Mouse (Mus musculus) embryonic fibroblast, embryonic 13.5 days (primary cell): ENCODE data around the gene Ppargc1a. TPM values are rescaled to one million over a fixed set of nuclear protein-coding genes. Genes with fewer than 3 reads are reported as not detected.

ENCODE experiments used
- H3K27ac ChIP-seq: 2 replicates; pipeline ENCODE4 v1.5.1; 2012; ENCODE audit warnings: low read length, control low read depth, inconsistent platforms; ENCODE audit not compliant: insufficient read depth
- H3K4me1 ChIP-seq: 2 replicates; pipeline ENCODE4 v1.6.1; 2011; ENCODE audit warnings: low read length; ENCODE audit not compliant: control insufficient read depth, insufficient read depth
- H3K4me3 ChIP-seq: 2 replicates; pipeline ENCODE4 v1.5.1; 2011; ENCODE audit warnings: mild to moderate bottlenecking, control low read depth, low read length; ENCODE audit not compliant: insufficient read depth
- CTCF ChIP-seq: IDR thresholded peaks from 2 replicates; pipeline ENCODE4 v1.5.1; 2011; ENCODE audit warnings: mild to moderate bottlenecking, control low read depth, low read length, moderate library complexity, borderline replicate concordance; ENCODE audit not compliant: insufficient read depth
- POLR2A ChIP-seq: IDR thresholded peaks from 2 replicates; pipeline ENCODE4 v1.6.1; 2011; ENCODE audit warnings: low read depth, mild to moderate bottlenecking, control low read depth, low read length, moderate library complexity
- polyA plus RNA-seq: library from polyadenylated mRNA; stranded (reverse); fragments of >200 nt; gene quantifications from 2 replicates; pipeline ENCODE4 v1.2.4, GENCODE M21; 2011; ENCODE audit warnings: low read depth; ENCODE audit not compliant: missing spikeins, insufficient read length

The Ppargc1a gene
- polyA plus RNA-seq, 1 experiment, result 0.30 TPM

DNA sequence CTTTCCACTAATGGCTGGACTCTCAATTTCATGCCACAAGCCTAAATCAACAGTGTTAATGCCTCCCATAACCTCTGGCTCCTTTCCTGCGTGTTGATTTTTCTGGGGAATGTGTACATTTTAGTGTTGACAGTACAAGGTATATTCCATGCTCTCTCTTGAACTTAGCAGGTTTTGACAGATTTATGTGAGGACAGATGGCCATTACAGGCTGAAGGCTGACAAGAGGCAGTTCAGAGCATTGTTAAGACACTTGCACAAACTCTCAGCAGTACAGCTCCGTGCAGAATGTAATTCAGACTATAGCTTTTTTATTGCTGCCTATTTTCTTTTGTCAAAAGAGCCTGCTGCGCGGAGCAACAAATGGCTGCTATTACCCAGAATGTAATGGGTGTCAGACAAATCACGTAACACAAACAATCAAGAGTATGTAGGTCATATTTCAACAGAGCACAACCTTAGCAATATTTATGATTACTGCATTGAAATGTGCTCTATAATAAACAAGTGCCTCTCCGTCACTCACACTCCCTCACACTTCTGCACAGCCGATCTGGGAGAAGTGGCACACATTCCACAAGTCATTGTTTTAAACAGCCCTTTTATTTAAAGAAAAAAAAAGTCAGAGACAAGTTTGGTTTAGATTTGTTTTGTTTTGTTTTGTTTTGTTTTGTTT is 89.1 kb downstream of the Ppargc1a start:
- no peak overlapping the region for H3K4me3 ChIP-seq
- H3K27ac ChIP-seq, result no peak overlapping the region
- TF ChIP-seq CTCF (no peak), POLR2A (no peak)
- H3K4me1 ChIP-seq, result no peaks in the 10 kb centered on the region

DNA sequence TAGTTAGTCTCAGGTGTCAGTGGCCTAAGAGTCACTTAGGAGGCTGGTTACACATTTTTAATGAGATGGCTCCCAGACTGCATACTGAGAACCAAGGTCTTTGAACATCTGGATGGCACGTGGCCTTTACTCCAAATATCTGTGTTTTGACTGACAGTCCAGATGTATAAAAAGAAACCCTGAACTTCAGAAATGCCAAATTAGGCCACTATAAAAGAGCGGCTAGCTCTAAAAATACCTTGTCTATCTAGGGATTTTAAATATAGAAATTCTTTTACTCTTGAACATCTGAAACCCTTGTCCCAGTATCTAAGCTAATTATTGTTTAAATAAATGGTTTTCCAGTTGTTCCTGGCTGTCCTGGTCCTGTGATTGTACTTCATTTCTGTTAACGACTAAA is 90.4 kb downstream of the Ppargc1a start:
- TF ChIP-seq POLR2A (no peak), CTCF (no peak)

DNA sequence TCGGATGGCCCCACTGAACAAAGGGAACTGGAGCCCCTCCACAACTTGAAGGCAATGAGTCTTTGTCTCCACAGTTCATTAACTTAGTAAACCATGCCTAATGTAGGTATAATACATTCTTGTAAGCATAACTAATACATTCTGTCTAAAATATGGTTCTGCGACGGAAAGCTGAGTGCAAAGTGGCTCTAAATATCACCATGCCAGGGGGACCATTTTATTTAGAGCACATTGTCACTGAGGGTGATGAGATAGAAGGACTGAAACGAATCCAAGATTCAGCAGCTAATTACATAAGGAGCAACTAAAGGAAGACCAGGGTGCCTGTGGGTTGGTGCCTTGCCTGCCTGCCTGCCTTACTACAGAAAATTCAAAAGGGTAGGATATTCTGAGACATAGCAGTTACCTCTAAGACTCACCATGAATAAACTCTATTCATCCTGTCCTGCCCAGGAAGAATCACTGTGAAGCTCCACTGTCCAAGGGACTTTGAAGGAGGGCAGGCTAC is 92.4 kb downstream of the Ppargc1a start:
- H3K4me3 ChIP-seq, result no peak overlapping the region
- no peaks in the 10 kb centered on the region for H3K4me1 ChIP-seq
- TF ChIP-seq POLR2A (no peak), CTCF (no peak)
- H3K27ac ChIP-seq, result no peak overlapping the region

More for the DNA sequence above, 90.4 kb downstream of the Ppargc1a start:
- Histone ChIP-seq H3K27ac (no peak overlapping the region), H3K4me1 (no peaks in the 10 kb centered on the region), H3K4me3 (no peak overlapping the region)

DNA sequence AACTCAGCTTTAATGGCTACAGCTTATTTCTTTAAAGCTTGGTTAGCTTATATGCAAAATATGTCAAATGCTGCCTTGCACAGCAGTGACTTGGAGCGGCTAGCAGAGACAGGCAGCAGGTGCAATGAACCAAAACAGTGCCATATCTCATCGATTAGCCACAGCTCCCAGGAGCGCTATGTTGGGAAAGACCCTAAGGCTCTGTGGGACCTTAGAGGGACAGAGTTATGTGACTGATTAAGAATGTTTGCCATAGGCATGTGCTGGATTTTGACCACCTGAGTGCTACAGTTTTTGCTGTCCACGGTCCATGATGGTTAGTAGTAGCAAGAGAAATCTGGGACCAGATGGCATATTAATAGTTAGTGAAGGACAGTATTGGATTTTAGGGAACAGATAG is 95.9 kb downstream of the Ppargc1a start:
- H3K4me1 ChIP-seq, result no peaks in the 10 kb centered on the region
- no peak for TF ChIP-seq CTCF
- TF ChIP-seq POLR2A, result no peak
- H3K27ac ChIP-seq, result no peak overlapping the region
- H3K4me3 ChIP-seq, result no peak overlapping the region

DNA sequence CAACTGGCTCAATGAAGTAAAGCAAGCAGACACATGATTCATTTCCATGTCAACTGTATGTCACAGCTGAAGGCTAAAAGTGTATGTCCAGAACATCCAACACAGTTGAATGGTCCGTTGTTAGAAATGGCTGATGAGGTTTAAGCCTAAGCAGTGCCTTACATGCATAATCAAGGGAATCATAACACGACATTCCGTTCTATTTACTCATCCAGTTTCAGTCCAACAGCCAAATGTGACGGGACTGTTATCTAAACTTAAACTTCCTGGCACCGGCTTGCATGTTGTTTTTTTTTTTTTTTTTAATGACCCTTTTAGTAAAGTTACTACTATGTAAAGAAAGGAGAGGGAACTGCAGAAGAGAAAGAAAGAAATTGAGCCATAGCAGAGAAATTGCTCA is 101.5 kb downstream of the Ppargc1a start:
- Histone ChIP-seq H3K4me3 (no peak overlapping the region), H3K4me1 (peaks cover 3% of the 10 kb centered on the region; the same call in 1 of the 2 replicates), H3K27ac (no peak overlapping the region)
- no peak for TF ChIP-seq POLR2A
- TF ChIP-seq CTCF, result no peak

DNA sequence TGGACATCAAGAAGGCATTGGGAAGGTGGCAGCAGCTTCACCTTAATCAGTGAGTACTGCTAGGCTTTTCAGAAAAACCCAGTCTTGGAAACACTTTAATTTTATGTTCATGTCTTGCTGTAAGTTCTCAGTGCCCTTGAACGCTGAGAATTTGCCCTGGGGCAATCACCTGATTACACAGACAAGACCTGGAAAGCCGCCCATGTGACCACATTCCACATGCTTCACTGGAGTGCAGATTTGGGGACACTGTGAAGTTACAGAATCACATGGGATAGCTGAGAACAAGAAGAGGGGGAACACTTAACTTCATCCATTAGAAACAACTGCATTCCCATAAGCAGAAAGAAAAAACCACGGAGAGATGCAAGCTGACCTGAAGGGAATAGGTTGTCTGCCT is 115.5 kb downstream of the Ppargc1a start:
- TF ChIP-seq CTCF (no peak), POLR2A (no peak)
- H3K4me3 ChIP-seq, result no peak overlapping the region
- no peak overlapping the region for H3K27ac ChIP-seq
- H3K4me1 ChIP-seq, result no peaks in the 10 kb centered on the region

DNA sequence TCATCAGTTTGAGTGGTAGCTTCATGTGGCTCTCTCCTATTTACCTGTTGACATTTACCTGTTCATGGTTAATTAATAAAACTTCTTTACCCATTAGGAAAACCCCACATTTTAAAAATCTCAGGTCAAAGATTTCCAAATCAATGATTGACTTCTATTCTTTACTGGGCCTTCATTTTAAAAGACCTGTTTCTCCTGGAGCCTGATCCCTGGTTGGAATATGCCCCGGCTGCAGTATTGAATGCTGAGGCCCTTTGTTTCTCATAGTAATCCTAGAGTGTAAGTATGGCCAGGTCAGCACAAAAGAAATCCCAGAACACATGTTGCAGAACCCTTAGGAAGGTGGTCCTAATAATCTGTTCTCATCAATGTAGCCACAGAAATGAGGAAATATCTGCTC is 119.9 kb downstream of the Ppargc1a start:
- no peak overlapping the region for H3K27ac ChIP-seq

DNA sequence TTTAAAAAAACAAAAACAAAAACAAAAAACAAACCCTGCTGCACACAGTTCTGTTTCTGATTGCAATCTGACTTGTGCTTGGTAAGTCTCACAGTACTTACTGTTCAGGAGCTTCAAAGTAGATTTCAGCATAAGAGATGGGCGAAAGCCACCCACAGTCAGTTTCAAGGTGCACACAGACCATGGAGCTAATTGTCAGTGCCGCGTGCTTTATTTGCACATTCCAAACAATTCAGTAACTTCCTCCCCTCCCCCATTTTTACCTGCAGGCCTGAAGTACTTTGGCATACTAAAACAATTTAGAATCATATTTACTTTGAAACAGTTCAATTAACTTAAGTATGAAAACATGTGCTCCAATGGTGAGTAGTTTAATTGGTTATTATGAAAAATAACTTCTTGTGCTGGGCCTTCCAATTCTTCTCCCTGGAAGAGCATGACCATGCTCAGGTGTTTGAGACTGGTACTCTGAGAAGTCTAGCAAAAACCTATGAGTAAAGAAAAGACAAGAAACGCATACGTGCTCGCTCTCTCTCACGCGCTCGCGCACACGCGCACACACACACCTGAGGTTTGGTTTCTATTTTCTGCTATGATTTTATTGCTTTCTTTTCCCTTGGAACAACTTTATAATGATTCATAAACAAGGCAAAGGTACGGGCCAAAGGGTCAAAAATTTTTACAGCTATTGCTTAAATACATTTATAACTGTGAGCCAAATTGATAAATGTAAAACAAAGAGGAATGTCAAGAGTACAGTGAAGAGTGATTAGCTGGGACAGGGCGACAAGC is 121.0 kb downstream of the Ppargc1a start:
- peaks cover 2% of the 10 kb centered on the region for H3K4me1 ChIP-seq
- no peak overlapping the region for H3K27ac ChIP-seq
- TF ChIP-seq CTCF (no peak), POLR2A (no peak)
- H3K4me3 ChIP-seq, result no peak overlapping the region

More for the DNA sequence above, 119.9 kb downstream of the Ppargc1a start:
- Histone ChIP-seq H3K4me3 (no peak overlapping the region), H3K4me1 (peaks cover 2% of the 10 kb centered on the region)
- TF ChIP-seq POLR2A, result no peak
- no peak for TF ChIP-seq CTCF

DNA sequence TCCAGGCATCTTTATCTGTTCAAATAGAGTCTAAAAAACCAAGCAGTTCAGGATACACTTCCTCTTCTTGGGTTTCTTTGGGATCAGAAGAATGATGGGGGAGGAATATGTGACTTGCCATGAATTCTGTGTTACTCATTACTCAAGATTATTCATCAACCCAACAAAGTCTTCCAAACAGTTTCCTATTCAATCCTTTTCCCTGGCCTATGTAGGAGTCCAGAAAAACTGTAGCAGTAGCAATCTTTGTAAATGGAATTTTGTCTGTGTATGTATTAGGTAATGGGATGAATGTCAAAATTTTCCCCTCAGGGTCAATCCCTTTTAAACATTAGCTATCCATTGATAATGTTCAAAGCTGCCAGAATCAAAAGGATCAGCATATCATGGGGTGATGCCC is 121.8 kb downstream of the Ppargc1a start:
- no peak for TF ChIP-seq POLR2A
- no peak for TF ChIP-seq CTCF
- H3K4me3 ChIP-seq, result no peak overlapping the region

DNA sequence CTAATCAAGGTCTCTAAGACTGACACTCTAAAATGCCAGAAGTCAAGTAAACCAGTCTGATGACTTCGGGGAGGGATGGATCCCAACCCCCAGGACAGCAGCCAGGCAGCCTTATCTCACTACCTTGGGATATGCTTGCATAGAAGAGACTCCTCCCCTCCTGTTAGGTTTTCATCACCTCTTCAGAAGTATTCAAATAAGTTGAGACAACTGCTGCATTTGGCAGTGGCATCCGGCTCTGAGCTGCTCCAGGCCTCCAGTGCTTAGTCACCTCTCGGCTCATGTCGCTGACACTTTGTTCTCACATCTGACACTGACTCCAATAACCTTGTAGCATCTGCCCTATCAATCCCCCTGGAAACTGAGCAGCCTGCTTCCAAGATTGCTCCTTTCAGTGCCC is 127.8 kb downstream of the Ppargc1a start:
- Histone ChIP-seq H3K4me1 (no peaks in the 10 kb centered on the region), H3K27ac (no peak overlapping the region), H3K4me3 (no peak overlapping the region)
- no peak for TF ChIP-seq POLR2A

More for the DNA sequence above, 121.8 kb downstream of the Ppargc1a start:
- no peak overlapping the region for H3K27ac ChIP-seq
- H3K4me1 ChIP-seq, result peaks cover 2% of the 10 kb centered on the region
